Mouse (Mus musculus) liver, embryonic 14.5 days (tissue): ENCODE data around the gene Atoh7.

Source experiments
- CTCF ChIP-seq: IDR thresholded peaks from 2 replicates; pipeline ENCODE4 v1.5.1; 2016; ENCODE audit warnings: antibody characterized with exemption, low read depth, control low read depth
- EP300 ChIP-seq: IDR thresholded peaks from 2 replicates; pipeline ENCODE4 v1.6.1; 2016; ENCODE audit warnings: antibody characterized with exemption, low read depth

DNA sequence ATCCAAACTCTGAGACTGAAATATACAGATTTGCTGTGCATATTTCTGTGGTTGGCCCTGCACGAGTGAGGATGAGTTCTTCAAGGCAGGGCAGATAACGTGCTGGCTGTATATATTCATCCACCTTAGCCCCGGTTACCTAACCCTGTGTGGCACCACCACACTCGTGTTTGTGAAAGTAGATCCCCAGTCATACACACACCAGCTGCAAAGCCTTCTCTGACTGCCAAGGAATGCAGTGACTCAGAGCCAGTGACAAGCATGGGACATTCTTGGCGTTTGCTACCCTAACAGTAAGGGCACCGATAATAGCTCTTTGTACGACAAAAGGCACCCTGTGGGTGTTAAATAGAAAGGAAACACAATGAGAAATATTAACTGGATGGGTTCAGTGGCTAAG, 28.8 kb downstream of the Atoh7 start:
- TF ChIP-seq CTCF (no peak), EP300 (no peak)
